Mouse (Mus musculus) urinary bladder, adult 18-20 months (tissue): ENCODE data around the gene Cdk17.
A peak's percentile ranks its signal among the peaks of the same experiment; 100 is the strongest.

Experiments used
- DNase-seq, 2 experiments: peaks; one replicate each; pipeline ENCODE4 v3.0.0; 2022; ENCODE audit warnings: low spot score in 2 of 2, mixed read lengths in 2 of 2

The Cdk17 gene

DNA sequence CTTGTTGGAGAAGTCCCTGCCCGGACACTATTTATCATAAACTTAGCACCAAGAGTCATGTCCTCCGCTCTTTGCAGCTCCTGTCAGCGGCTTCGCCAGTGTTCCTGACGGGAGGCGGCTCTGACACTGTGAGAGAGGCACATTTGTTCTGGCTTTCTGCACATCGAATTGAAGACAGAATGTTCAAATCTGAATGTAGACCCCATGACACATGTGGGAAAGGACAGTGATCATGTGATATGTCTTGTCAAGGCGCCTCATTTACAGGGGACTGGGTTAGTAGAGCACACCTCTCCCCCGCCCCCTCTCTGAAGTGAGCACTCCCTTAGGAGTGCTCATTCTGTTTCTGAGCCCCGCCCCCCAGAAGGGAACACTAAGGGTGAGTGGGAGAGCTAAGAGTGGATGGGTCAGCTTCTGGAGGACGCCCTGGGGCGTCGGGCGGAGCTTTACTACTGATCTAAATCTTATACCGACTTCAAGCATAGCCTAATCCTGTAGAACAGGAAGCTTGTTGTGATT lies 101.4 kb downstream of the Cdk17 start:
- peak in 1 of 2 experiments; percentile 35 for DNase-seq

DNA sequence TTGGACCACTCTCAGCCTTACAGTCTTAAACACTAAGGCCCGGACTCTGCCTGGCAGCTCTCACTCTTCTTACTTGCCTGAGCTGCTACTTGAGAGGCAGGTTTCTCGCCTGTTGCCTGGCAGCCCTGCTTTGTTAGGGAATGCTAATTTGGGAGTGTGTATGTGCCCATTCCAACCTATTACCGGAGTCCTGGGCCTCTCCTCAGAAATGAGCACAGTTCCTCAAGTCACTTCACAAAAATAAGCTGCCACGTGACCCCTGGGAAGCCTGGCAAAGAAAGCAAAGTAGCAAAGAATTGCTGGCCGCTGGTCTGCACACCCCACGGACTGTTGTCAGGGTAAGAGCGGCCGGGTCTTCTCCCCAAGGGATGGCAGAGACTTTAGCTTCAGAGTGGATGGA lies 102.8 kb downstream of the Cdk17 start:
- no peak for DNase-seq

DNA sequence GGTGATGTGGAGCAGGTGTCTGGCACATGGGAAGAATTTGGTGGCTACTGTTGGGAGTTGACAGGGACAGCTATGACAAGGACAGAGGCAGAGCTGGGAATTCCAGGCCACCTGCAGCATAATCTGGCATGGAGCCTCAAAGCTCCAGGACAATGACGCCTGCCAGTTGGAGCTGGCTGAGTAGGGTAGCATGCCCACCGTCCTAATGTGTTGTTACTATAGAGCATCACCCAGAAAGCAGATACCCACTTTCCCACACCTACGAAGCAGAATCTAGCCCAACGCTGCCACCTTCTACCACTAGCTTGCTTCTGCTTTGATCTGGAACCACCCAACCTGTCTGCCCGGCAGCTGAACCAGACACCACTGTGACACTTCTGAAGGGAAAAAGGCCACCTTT lies 103.3 kb downstream of the Cdk17 start:
- DNase-seq = no peak

DNA sequence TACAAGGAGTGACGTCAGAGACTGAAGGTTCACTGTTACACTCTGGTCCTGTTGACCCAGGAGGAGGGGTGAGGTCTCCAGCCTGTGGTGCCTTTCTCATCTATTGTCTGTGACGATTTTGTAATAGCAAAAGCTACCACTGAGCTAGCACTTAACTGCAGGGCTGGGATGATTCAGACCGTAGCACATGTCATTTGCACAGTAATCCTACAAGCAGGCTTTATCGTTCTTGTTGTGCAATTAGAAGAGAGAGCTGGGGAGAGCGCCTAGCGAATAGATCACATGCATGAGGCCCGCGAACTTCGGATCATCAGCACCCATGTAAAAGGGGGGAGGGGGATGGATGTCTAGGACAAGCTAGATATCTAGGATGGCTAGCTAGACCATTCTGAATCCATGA lies 105.2 kb downstream of the Cdk17 start:
- no peak for DNase-seq

DNA sequence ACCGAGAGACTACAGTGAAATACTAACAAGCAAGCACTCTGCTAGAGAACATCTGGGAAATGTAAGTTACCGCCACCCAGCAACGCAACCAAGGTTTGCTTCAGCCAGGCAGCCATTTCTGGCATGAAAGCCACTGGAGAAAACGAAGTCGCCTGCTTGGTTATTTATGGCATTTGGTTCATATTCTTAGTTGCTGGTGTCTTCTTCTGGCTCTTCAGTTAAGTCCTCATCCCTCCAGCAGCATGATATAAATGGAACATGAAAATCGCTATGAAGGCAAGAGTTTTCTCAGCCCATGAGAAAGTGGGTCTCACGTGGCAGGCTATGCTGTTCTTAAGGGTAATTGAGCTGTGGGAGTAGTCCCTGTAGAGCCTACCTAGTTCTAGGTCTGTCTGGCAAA lies 105.8 kb downstream of the Cdk17 start:
- DNase-seq = no peak

DNA sequence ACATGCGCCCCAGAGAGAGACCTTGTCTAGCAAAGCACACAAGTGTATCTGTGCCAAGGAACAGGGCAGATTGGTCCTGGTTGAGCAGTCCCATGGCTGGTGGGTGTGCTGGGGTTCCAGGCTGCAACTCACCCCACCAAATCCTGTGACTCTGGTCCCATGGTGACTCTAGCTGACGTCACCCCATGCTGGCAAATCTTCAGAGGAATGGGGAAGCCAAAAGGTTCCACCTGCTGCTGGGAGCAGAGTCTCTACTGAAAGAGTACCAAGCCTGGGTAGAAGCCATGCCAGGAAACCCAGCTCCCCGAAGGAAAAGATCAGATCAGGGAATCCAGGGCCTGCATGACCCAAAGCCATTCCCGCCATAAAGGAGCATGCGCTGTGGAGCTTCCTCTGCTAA lies 106.8 kb downstream of the Cdk17 start:
- DNase-seq = no peak

DNA sequence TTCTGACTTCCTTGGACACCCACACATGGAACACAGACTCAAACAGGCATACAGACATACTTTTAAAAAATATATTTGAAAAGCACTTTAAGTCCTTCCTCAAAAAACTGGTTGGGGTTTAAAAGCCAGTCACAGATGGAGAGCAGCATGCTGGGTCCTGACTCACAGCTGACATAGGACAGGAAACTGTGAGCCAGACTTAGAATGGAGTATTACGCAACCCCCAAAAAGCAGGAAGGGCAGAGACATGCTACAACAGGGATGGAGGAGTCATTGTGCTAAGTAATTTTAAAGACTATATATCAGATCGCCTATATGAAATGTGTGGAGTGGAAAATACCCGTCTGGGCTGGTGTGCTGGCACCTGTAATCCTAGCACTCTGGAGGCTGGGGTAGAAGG lies 107.7 kb downstream of the Cdk17 start:
- no peak for DNase-seq

DNA sequence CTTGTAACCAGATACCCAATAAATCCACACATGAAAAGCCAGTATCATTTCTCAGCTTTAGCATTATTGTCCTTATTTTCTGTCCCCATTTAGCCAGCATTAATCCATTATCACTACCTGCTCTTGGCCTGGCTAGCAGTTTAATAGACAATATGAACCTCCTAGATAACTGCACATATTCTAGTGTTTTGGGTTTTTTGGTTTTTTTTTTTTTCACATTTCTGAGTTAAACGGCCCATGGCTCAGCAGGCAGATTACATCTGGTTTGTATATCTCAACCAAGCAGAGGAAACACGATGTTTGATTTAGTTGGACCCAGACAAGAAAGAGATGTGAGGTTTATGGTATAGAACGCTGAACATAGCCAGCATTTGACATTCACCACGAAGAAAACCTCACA lies 109.1 kb downstream of the Cdk17 start:
- DNase-seq = no peak

DNA sequence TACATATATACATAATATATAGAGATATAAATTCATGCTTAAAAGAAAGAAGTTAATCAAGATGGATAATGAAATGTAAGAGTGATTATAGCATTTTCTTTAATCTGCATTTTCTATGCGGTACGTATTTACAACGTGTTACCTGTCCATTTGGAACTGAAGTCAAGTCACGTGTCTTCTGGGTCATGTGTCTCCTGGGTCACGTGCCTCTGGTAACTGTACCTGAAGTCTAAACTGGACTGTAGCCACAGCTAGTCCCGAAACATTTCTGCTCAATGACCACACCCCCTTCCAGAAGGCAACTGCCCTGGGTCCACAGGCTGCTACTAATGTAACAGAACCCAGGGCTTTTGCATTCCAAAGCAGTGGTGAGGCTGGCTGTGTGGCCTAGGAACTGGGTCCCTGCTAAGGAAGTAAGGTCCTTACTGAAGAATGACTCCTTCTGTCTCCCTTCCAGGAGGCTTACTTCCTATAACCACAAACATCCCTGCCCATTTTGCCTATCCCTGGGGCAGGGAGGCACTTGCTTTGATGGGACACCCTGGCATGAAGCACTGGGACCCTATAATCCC lies 110.3 kb downstream of the Cdk17 start:
- no peak for DNase-seq

DNA sequence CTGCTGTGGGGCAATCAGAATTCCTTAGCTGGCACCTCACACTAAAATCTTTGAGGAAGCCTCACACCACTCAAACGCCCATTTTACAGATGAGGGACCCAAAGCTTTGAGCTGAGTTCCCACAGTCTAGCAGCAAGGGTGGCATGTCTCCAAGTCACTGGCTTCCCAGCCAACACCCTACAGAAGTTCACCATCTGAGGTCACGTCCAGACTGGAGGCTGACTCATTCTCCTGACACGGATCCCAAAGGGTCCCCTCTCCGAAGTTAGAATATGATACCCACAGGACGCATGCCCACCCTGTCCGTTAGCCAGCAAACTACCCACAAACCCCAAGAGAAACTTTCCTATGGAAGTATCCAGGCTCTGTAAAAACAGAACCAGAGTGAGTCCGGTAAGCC lies 111.2 kb downstream of the Cdk17 start:
- DNase-seq = no peak

DNA sequence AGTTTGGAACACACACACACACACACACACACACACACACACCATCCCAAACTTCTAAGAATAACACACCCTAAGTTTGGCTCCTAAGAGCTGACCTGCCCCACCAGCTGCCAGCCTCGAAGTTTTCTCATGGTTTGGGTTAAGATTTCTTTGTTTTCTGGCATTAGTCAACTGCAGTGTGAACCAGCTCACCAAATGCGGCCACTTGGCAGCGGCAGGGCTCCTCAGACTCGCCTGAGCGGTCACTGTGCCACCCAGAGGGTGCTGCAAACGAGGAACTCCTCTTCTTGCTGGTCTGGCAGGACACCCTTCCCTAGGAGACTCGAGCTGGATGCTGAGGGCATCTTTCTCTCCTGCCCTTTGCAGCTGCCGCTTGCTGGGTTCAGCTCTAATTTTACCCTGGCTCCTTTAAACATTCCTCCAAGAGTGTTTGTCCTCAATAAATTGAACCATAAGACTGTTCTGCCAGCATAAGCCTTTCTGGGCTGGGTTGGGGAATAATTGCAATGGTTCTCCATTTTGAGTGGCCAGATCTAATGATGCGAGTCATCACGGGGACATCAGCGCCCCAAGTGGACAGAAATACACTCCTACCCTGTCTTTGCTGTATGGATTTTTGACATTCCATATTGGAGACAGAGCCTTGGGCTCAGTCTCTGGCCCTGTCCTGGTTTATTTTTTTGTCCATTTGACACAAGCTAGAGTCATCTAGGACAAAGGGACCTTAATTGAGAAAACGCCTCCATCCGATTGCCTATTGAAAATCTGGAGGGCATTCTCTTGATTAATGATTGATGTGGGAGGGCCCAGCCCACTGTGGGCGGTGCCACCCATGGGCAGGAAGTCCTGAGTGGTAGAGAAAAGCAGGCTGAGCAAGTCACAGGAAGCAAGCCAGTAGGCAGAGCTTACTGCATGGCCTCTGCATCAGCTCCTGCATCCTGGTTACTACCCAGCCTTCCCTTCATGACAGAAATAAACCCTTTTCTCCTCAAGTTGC lies 112.6 kb downstream of the Cdk17 start:
- DNase-seq = no peak

DNA sequence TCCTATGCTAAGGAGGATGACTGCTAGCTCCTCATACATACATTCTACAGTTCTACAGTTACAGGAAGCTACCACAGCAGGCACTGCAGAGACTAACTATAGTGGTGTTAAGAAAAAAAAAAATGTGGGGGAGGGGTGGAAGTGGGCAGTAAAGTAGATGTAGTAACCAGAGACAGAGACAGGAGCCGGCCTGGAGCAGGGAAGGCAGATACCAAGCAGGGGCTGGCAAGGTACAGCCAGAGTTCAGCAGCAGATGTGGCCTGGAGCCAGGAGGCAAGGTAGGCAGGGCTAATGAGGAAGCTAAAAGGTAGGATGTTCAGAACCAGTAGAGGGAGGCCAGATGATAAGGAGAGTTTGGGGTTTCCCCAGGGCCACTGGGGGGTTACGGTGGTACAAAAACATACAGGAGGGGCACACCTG lies 113.6 kb downstream of the Cdk17 start:
- no peak for DNase-seq

DNA sequence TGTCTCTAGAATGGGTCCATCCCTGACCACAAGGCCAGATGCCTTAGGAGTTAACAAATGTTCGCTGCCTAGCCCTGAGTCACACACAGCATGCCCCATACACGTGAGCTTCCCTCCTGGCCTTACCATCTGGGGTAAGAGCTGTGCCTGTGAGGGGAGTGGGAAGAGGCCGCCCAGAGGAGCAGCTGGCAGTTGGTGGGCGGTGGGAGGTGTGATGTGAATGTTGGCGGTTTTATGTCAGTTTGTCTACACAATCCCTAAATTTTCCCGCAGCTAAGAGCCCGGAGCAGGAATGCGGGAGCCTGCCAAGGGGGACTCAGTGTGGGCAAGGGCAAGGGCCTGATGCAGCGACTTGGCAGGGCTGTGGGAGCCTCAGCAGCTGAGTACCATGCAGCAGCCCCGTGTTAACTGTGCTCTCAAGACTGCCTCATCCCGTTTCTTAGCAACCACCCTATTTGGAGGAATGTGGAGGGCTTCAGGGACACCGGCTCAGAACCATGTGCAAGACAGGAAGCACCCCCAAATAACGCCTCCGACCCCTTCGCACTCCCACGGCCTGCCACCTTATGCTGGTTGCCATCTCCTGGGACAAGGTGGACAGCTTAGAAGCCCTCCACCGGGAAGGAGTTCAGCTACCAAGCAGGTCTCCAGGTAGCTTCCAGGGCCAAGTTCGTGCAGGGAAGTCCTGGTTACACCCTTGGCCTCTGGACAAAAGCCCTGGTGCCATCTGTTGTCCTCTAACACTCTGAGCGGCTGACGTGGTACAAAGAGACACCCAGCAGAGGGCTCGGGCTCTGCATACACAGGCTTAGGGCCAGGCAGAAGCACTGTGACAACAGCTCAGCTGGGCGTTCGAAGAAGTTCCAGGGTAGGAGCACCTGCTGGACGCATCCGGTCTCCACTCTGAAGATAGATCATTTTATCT lies 114.8 kb downstream of the Cdk17 start:
- no peak for DNase-seq

DNA sequence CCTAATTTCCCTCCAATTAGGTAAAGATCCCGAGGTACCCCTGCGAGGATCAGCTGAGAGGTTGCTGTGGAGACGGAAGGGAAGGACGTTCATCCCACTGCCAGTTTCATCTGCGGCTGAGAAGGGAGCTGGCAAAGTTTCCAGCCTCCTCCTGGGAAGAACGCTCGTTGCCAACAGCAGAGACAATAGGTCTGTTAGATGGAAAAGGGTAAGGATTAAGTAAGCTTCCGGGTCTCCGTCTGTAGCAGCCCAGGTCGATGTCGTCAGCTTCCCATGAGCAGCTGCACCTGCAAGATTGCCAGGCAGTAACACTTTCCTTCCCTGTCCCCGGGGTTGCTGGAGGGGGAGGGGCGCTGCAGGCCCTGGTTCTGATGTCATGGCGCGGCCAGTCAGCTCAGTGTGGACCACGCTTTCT lies 115.7 kb downstream of the Cdk17 start:
- DNase-seq = no peak

DNA sequence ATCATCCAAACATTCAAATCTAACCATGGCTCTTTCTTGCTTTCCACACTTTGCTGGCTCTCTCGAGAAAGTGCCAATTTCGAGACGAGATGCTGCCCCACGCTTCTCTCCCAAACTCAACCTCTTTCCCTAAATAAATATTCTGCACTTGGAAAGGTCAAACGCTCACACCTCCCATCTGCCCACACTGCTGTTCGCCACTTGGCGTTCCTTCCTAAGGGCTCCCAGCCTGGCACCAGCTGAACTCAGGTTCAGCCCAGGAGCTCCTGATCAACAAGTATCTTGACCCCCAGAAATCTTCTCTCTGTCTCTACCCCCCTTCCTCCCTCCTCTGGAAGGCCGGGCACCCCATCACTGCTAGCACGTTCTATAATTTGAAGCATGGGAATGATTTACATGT lies 116.2 kb downstream of the Cdk17 start:
- no peak for DNase-seq

DNA sequence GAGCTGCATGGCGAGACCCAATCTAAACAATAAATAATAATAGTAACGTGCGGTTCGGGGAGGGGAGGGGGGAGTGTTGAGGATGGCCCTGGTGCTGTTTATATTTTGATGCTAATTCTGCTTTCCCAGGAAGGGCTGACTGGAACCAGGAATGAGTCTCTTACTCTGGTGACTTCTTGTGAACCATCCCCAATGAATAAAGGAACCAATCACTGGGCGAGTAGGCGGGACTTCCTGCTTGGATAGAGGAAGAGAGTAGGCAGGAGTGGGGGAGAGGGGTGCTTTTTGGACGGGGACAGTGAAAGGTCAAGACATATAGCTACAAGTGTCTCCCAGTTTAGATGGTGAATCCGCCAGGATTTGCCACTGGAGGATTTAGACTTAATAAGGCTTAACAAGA lies 117.7 kb downstream of the Cdk17 start:
- no peak for DNase-seq

DNA sequence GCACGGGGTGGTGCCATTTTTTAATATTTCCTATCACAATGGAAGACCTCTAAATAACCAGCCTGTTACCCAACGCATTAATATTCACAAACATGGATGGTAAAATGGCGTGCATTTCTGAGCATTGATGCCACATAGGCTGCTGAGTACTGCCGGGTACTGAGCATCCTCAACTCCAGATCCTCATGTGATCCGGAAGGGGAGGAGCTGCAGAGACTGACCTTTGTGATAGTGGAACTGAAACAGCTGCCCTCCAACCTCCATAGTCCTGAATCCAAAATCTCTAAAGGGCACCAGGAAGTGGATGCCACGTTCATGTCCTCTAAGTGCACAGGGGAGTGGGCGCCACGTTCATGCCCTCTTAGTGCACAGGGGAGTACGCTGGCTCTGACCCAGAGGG lies 118.4 kb downstream of the Cdk17 start:
- no peak for DNase-seq

DNA sequence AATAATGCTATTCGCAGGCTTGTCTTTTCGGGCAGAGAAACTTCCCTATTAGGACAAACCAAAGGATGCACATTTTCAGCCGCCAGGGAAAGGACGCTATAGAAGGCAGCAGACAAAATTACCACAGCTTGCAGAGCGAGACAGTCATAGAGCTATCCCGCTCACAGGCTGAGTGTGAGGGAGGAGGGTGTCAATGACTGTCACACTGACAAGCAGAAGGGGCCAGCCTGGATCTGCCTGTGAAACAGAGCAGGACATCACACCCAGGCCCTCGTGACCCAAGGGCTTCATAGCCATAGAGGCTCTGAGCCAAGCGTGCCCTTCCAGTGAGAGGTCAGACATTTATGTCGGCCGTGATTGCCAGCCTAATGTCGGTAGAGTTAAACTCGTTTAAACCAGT lies 119.9 kb downstream of the Cdk17 start:
- DNase-seq = no peak

DNA sequence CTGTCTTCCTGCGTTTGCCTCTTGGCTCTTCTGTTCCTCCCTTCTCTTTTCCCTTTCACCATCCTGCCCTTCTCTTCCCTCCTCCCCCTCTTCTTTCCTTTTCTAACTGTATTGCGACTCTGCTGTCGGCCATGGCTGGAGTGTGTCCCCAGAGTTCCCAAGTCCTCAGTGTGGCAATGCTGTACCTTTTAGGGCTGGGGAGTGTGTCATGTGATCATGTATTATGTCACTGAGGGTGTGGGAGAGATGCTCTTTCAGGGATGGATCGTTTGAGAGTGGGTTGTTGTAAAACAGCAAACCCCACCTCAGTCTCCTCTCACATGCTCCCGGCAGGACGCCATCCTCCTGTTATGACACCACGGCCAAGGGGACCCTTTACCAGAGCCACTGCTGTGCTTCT lies 120.4 kb downstream of the Cdk17 start:
- no peak for DNase-seq

DNA sequence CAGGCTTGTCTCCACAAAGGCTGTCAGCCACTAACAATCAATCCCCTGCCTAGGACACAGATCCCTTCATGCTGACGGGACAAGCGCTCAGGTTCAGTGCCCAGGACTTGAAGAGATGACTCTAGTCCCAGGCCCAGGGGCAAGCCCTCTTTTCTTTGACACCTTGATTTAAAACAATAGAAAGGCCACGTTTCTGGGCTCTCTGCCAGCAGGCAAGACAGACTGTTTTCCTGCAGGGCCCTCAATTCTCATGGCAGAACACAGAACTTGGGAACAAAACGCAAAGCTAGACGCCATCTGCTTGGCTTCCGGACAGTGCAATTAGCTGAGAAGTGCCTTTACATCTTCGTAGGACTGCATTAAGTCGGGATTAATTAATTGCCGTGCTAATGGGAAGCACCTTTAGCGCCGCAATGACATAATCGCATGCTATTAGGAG lies 121.9 kb downstream of the Cdk17 start:
- no peak for DNase-seq

DNA sequence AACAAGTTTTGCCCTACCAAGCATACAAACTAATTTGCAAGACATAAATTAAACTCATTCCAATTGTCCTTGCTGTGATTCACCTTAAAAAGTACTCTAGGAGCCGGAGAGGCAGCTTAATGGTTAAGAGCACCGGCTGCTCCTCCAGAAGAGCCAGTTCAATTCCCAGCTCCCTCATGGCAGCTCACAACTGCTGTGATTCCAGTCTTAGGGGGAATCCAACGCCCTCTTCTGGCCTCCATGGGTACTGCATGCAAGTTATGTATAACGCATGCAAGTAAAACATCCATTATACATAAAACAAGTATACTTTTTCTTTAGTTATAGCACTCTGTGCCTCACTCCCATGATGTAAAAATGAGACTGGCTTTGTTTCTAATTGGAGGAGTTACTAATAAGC lies 122.6 kb downstream of the Cdk17 start:
- no peak for DNase-seq

DNA sequence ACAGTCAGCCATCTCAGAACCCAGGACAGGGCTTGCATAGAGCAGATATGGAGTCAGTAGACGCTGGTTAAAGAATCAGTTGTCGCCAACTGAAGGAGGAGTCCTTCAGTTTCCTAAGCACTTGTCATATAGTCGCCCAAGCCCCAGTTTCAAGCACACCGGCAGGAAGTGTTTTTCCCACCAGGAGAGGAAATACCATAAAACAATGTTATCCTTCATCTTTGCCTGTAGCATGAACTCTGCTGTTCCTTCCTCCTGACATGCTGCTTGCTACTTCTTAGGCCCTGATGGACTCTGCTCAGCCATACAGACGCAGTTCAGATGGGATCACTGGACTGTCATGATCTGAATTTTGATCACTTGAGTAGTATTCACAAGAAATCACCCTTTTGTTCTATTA lies 124.8 kb downstream of the Cdk17 start:
- DNase-seq = no peak
